Mouse (Mus musculus) embryonic facial prominence, embryonic 12.5 days (tissue): ENCODE data around the gene Kcnip1. TPM values are rescaled to one million over a fixed set of nuclear protein-coding genes. Genes with fewer than 3 reads are reported as not detected.

Experiments used
- ATAC-seq: fragments of 200-750 bp; cut with Nextera tagmentation; 2 replicates; pipeline ENCODE4 v1.8.0; 2017; ENCODE audit not compliant: insufficient number of reproducible peaks, insufficient read depth, low FRiP score, low TSS enrichment
- H3K27ac ChIP-seq: fragments of 300-500 bp; sonication (generic); 2 replicates; pipeline ENCODE4 v1.5.1; 2016; ENCODE audit warnings: mild to moderate bottlenecking
- H3K27me3 ChIP-seq: fragments of 300-500 bp; sonication (generic); 2 replicates; pipeline ENCODE4 v1.6.1; 2016; ENCODE audit warnings: mild to moderate bottlenecking, moderate library complexity
- H3K36me3 ChIP-seq: fragments of 300-500 bp; sonication (generic); 2 replicates; pipeline ENCODE4 v1.6.1; 2016; ENCODE audit warnings: mild to moderate bottlenecking
- H3K4me1 ChIP-seq: fragments of 300-500 bp; sonication (generic); 2 replicates; pipeline ENCODE4 v1.6.1; 2016
- H3K4me2 ChIP-seq: fragments of 300-500 bp; sonication (generic); replicated peaks from 2 replicates; pipeline ENCODE4 v1.6.1; 2016; ENCODE audit warnings: mild to moderate bottlenecking, moderate library complexity
- H3K4me3 ChIP-seq: fragments of 300-500 bp; sonication (generic); 2 replicates; pipeline ENCODE4 v1.5.1; 2016; ENCODE audit warnings: mild to moderate bottlenecking
- H3K9ac ChIP-seq: fragments of 300-500 bp; sonication (generic); 2 replicates; pipeline ENCODE4 v1.6.1; 2016; ENCODE audit warnings: mild to moderate bottlenecking, moderate library complexity
- H3K9me3 ChIP-seq: fragments of 300-500 bp; sonication (generic); 2 replicates; pipeline ENCODE4 v1.6.1; 2016; ENCODE audit warnings: mild to moderate bottlenecking, moderate library complexity
- WGBS: fragments of 180-500 bp; shearing (Covaris S2); methylation state at CpG from one replicate; pipeline ENCODE4 v1.1.7; 2016; 5-methylcytosine and 5-hydroxymethylcytosine counted together
- polyA plus RNA-seq: library from polyadenylated mRNA; unstranded; fragments of >200 nt; fragmentation: Nextera tagmentation; extraction: Ambion mirVana; gene quantifications from 2 replicates; pipeline ENCODE4 v1.2.1, GENCODE M21; 2016

Kcnip1 gene
- polyA plus RNA-seq, 1 experiment from 2014 or later = 5.8 TPM

- no peaks in the 10 kb centered on the region for H3K36me3 ChIP-seq
- 46% methylated on average over 5 of the region's 5 CpGs for WGBS
- no peak overlapping the region for H3K4me2 ChIP-seq
- no peak overlapping the region for H3K9ac ChIP-seq
- H3K9me3 ChIP-seq = no peaks in the 10 kb centered on the region
- no peak overlapping the region for H3K4me3 ChIP-seq
- no peak overlapping the region for H3K27ac ChIP-seq
- H3K27me3 ChIP-seq = 0 out of 2 replicates have a peak, but pooled peaks cover 5% of the 10 kb centered on the region
- no peak for ATAC-seq
- H3K4me1 ChIP-seq = 0 out of 2 replicates have a peak, but pooled peaks cover 3% of the 10 kb centered on the region
Observed at GRCm38 (mm10) chr11:33772615-33773141, 220.3 kb downstream of the Kcnip1 start.

DNA sequence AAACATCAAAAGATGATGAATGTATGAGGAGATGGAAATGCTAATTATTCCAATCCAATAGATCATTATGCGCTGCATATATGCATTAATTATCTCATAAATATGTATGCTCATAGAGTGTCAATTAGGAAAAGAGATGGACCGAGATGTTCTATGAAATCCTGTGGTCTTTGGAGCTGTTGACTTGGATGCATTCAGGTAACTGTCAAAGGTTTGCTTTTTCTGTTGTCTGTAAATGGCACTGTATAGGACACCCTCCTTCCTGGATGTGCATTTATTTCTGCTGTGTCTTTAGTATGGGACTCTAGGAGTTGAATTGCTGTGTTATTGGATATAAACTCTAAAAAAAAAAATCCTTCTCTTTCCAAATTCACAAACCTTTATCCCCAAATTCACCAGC, 220.9 kb downstream of the Kcnip1 start:
- H3K4me2 ChIP-seq = no peak overlapping the region
- H3K27ac ChIP-seq = no peak overlapping the region
- H3K36me3 ChIP-seq = no peaks in the 10 kb centered on the region
- no peaks in the 10 kb centered on the region for H3K9me3 ChIP-seq
- no peak for ATAC-seq
- H3K27me3 ChIP-seq = 0 out of 2 replicates have a peak, but pooled peaks cover 5% of the 10 kb centered on the region
- no peak overlapping the region for H3K4me3 ChIP-seq
- WGBS = 90% methylated on average over 2 of the region's 2 CpGs
- no peak overlapping the region for H3K9ac ChIP-seq
- H3K4me1 ChIP-seq = 0 out of 2 replicates have a peak, but pooled peaks cover 3% of the 10 kb centered on the region

GRCm38 (mm10) chr11:33766976-33767938, 225.7 kb downstream of the Kcnip1 start:
- H3K27ac ChIP-seq = no peak overlapping the region
- H3K4me2 ChIP-seq = no peak overlapping the region
- 81% methylated on average over 9 of the region's 9 CpGs for WGBS
- H3K4me1 ChIP-seq = no peaks in the 10 kb centered on the region
- H3K27me3 ChIP-seq = 0 out of 2 replicates have a peak, but pooled peaks cover 5% of the 10 kb centered on the region
- no peaks in the 10 kb centered on the region for H3K36me3 ChIP-seq
- no peak for ATAC-seq
- H3K9me3 ChIP-seq = no peaks in the 10 kb centered on the region
- no peak overlapping the region for H3K4me3 ChIP-seq
- no peak overlapping the region for H3K9ac ChIP-seq

DNA sequence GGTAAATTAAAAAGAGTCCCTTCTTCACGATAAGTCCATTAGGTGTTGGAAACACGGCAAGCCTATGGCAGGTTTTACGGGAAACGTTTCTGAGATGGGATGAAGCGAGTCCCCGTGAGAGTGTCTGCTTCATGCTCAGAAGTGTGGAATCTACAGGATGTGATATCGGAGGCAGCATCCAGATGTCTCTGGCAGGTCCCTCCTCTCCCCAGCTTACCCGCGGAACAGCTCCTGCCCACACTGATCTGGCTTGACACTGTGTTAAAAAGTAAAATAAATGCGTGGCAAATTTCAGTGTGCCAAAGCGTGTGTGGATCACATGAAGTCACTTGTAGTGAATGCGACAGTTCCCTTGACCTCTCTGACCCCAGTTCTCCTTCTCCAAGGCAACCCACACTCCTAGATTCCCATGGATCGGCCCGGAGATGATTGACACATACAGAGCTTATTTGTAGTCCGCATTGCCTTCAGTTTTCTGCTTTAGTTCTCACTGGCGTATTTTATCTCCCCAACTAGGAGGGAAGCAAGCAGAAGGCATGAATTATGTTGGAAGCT, 231.7 kb downstream of the Kcnip1 start:
- Histone ChIP-seq H3K9ac (no peak overlapping the region), H3K4me3 (no peak overlapping the region), H3K4me2 (no peak overlapping the region), H3K9me3 (no peaks in the 10 kb centered on the region), H3K27me3 (no peaks in the 10 kb centered on the region), H3K36me3 (no peaks in the 10 kb centered on the region), H3K4me1 (no peaks in the 10 kb centered on the region; the same call in 1 of the 2 replicates), H3K27ac (no peak overlapping the region)
- 66% methylated on average over 16 of the region's 16 CpGs for WGBS
- ATAC-seq = no peak

- no peak overlapping the region for H3K27ac ChIP-seq
- H3K36me3 ChIP-seq = no peaks in the 10 kb centered on the region
- 72% methylated on average over 15 of the region's 15 CpGs for WGBS
- no peak for ATAC-seq
- no peak overlapping the region for H3K9ac ChIP-seq
- no peak overlapping the region for H3K4me2 ChIP-seq
- no peaks in the 10 kb centered on the region for H3K9me3 ChIP-seq
- H3K4me1 ChIP-seq = peaks cover 11% of the 10 kb centered on the region; the same call in 1 of the 2 replicates
- no peaks in the 10 kb centered on the region for H3K27me3 ChIP-seq
- no peak overlapping the region for H3K4me3 ChIP-seq
Observed at GRCm38 (mm10) chr11:33756624-33757023, 236.3 kb downstream of the Kcnip1 start.

DNA sequence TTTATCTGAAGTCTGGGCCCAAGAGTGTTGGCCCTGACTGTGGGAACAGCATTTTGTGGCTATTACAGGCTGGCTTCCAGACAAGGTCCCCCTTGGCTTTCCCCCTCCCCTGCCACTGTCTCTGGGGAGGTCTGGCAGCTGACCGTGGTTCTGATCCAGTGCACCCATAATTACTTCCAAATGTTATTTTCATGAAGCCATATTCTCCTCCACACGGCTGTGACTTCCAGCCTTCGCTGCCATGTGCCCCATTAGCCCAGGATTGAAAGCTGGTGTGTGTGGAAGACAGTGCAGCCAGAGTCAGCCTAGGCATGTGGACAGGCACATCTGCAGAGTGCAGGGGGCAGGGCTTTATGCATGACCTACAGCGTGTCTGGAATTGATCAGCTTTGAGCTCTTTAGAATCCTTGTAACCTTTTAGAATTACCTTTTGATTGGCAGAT, 240.5 kb downstream of the Kcnip1 start:
- H3K27ac ChIP-seq = no peak overlapping the region
- no peaks in the 10 kb centered on the region for H3K36me3 ChIP-seq
- H3K4me1 ChIP-seq = peaks cover 11% of the 10 kb centered on the region; the same call in 1 of the 2 replicates
- ATAC-seq = no peak
- no peak overlapping the region for H3K9ac ChIP-seq
- 16% methylated on average over 4 of the region's 4 CpGs for WGBS
- H3K9me3 ChIP-seq = no peaks in the 10 kb centered on the region
- H3K4me3 ChIP-seq = no peak overlapping the region
- H3K27me3 ChIP-seq = 0 out of 2 replicates have a peak, but pooled peaks cover 3% of the 10 kb centered on the region
- no peak overlapping the region for H3K4me2 ChIP-seq

- Histone ChIP-seq H3K9me3 (no peaks in the 10 kb centered on the region), H3K4me2 (no peak overlapping the region), H3K36me3 (no peaks in the 10 kb centered on the region), H3K27me3 (0 out of 2 replicates have a peak, but pooled peaks cover 3% of the 10 kb centered on the region), H3K4me1 (peaks cover 11% of the 10 kb centered on the region; the same call in 1 of the 2 replicates), H3K4me3 (no peak overlapping the region), H3K27ac (no peak overlapping the region), H3K9ac (no peak overlapping the region)
- no peak for ATAC-seq
- 90% methylated on average over 6 of the region's 6 CpGs for WGBS
Observed at GRCm38 (mm10) chr11:33751503-33751902, 241.4 kb downstream of the Kcnip1 start.

GRCm38 (mm10) chr11:33749979-33750378, 243.0 kb downstream of the Kcnip1 start:
- Histone ChIP-seq H3K4me3 (no peak overlapping the region), H3K4me1 (peaks cover 11% of the 10 kb centered on the region; the same call in 1 of the 2 replicates), H3K27me3 (0 out of 2 replicates have a peak, but pooled peaks cover 3% of the 10 kb centered on the region), H3K36me3 (no peaks in the 10 kb centered on the region), H3K27ac (no peak overlapping the region), H3K9ac (no peak overlapping the region), H3K9me3 (no peaks in the 10 kb centered on the region), H3K4me2 (no peak overlapping the region)
- ATAC-seq = no peak
- WGBS = 83% methylated on average over 4 of the region's 4 CpGs

- 95% methylated on average over 12 of the region's 12 CpGs for WGBS
- H3K9ac ChIP-seq = no peak overlapping the region
- H3K4me3 ChIP-seq = no peak overlapping the region
- H3K4me2 ChIP-seq = no peak overlapping the region
- H3K36me3 ChIP-seq = no peaks in the 10 kb centered on the region
- H3K9me3 ChIP-seq = no peaks in the 10 kb centered on the region
- no peak overlapping the region for H3K27ac ChIP-seq
- 0 out of 2 replicates have a peak, but pooled peaks cover 3% of the 10 kb centered on the region for H3K27me3 ChIP-seq
- H3K4me1 ChIP-seq = peaks cover 14% of the 10 kb centered on the region
- ATAC-seq = no peak
Observed at GRCm38 (mm10) chr11:33749408-33749807, 243.5 kb downstream of the Kcnip1 start.

- H3K4me1 ChIP-seq = peaks cover 16% of the 10 kb centered on the region
- H3K27me3 ChIP-seq = 0 out of 2 replicates have a peak, but pooled peaks cover 3% of the 10 kb centered on the region
- H3K9ac ChIP-seq = no peak overlapping the region
- no peak overlapping the region for H3K4me3 ChIP-seq
- no peak overlapping the region for H3K4me2 ChIP-seq
- H3K36me3 ChIP-seq = no peaks in the 10 kb centered on the region
- ATAC-seq = no peak
- no peak overlapping the region for H3K27ac ChIP-seq
- H3K9me3 ChIP-seq = no peaks in the 10 kb centered on the region
- WGBS = 75% methylated on average over 5 of the region's 5 CpGs
Observed at GRCm38 (mm10) chr11:33748754-33749153, 244.2 kb downstream of the Kcnip1 start.

DNA sequence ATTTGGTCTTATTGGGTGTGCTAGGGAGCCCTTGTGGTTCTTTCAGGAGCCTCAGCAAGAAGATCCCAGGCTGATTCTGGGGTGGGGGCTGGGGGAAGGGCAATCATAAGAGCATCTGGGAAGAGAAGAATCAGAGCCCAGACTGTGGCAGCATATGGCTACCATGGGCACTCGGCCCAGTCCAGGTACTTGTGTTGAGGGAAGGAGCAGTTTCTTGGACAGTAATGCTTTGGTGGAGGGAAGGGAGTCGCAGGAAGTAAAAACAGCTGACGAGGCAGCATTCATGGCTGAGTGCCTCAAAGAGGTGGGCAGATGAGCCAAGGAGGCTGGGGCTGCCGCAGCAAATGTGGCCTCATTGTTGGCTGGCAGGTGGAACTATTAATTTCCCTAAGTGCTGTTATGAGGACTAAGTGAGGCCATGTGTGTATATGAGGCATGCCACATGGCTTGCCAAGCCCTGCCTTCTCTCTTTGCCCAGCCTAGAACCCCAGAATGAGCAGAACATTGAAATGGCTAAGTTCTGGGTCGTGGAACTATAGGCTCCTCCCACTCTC, 245.5 kb downstream of the Kcnip1 start:
- Histone ChIP-seq H3K4me1 (peaks cover 12% of the 10 kb centered on the region), H3K36me3 (no peaks in the 10 kb centered on the region), H3K9me3 (no peaks in the 10 kb centered on the region), H3K27ac (no peak overlapping the region), H3K4me2 (no peak overlapping the region), H3K9ac (no peak overlapping the region), H3K27me3 (0 out of 2 replicates have a peak, but pooled peaks cover 3% of the 10 kb centered on the region), H3K4me3 (no peak overlapping the region)
- WGBS = 76% methylated on average over 5 of the region's 5 CpGs
- no peak for ATAC-seq
